Mouse (Mus musculus) ES-Bruce4 (cell line): Measurements from ENCODE around the gene Vmn2r53. TPM values are rescaled to one million over a fixed set of nuclear protein-coding genes. Genes with fewer than 3 reads are reported as not detected.
"Not testable (repeated sequence)": the region's sequence is repeated elsewhere in the genome, so short reads cannot be mapped to it uniquely, and the experiment has no call there.

Experiments used
- H3K27ac ChIP-seq: 2 replicates; pipeline ENCODE4 v1.5.1; 2012; ENCODE audit warnings: low read length, inconsistent platforms; ENCODE audit not compliant: insufficient read depth
- H3K27me3 ChIP-seq: 2 replicates; pipeline ENCODE4 v1.6.1; 2012; ENCODE audit warnings: mild to moderate bottlenecking, low read length, inconsistent platforms; ENCODE audit not compliant: control insufficient read depth, poor library complexity, insufficient read depth, severe bottlenecking
- H3K36me3 ChIP-seq: 2 replicates; pipeline ENCODE4 v1.6.1; 2012; ENCODE audit warnings: inconsistent platforms, mild to moderate bottlenecking, low read length, moderate library complexity; ENCODE audit not compliant: control insufficient read depth, poor library complexity, insufficient read depth, severe bottlenecking
- H3K4me1 ChIP-seq: one replicate; pipeline ENCODE4 v1.8.1; 2011; ENCODE audit warnings: low read length; ENCODE audit not compliant: control insufficient read depth, insufficient read depth
- H3K4me3 ChIP-seq: 2 replicates; pipeline ENCODE4 v1.5.1; 2011; ENCODE audit warnings: low read depth, mild to moderate bottlenecking, low read length
- H3K9ac ChIP-seq: 2 replicates; pipeline ENCODE4 v1.6.1; 2012; ENCODE audit warnings: low read depth, mild to moderate bottlenecking, inconsistent platforms; ENCODE audit not compliant: poor library complexity, severe bottlenecking
- H3K9me3 ChIP-seq: replicated peaks from 2 replicates; pipeline ENCODE4 v1.6.1; 2012; ENCODE audit warnings: mild to moderate bottlenecking, low read length, inconsistent platforms; ENCODE audit not compliant: control insufficient read depth, poor library complexity, insufficient read depth, severe bottlenecking
- CTCF ChIP-seq: IDR thresholded peaks from one replicate; pipeline ENCODE4 v1.8.1; 2011; ENCODE audit warnings: low read depth, low read length
- EP300 ChIP-seq: IDR thresholded peaks from 2 replicates; pipeline ENCODE4 v1.6.1; 2011; ENCODE audit warnings: low read depth, low read length; ENCODE audit not compliant: insufficient read depth
- POLR2A ChIP-seq: IDR thresholded peaks from one replicate; pipeline ENCODE4 v1.8.1; 2011; ENCODE audit warnings: low read length; ENCODE audit not compliant: insufficient read depth
- polyA plus RNA-seq: library from polyadenylated mRNA; stranded (reverse); fragments of >200 nt; gene quantifications from 2 replicates; pipeline ENCODE4 v1.2.4, GENCODE M21; 2011; ENCODE audit warnings: low read depth; ENCODE audit not compliant: missing spikeins, insufficient read depth, insufficient read length

The Vmn2r53 gene
- polyA plus RNA-seq, result 0.03 and 0.05 TPM in 2 replicates

DNA sequence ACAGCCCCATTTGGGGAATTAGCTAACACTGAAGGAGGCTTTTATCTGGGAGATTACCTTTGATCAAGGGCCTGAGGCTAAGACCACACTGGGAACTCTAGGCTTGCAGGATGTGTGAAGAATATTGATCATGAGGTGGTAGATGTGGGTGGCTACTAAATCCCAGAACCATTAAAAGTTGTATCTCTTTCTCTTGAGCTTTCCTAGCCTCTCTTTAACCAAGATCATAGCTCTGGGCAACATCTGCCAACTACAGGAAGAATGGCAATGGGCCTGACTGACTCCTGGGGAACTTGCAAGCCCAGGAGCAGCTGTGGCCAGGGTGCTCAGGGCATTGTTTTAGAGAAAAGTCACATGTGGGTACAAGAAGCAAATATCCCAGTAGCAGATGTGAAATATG, at the start of gene Vmn2r53:
Gene Vmn2r53 (minus strand): TSS at position 101 of the 400 bp plus-strand sequence.
- TF ChIP-seq POLR2A, result no peak
- TF ChIP-seq CTCF, result no peak
- TF ChIP-seq EP300, result no peak
- H3K9me3 ChIP-seq, result no peaks in the 10 kb centered on the region

DNA sequence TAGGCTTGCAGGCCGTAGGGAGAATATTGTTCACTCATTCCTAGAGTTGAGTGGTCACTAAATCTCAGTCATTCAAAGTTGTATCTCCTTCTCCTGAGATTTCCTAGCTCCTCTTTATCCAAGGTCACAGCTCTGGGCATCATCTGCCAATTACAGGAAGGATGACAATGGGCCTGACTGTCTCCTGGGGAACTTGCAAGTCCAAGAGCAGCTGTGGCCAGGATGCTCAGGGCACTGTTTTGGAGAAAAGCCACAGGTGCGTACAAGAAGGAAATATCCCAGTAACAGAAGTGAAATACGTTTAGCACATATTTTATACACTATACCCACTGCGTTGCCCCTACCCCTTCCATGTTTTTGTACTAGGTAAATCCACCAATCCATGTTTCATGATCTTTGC, 31.6 kb upstream of the Vmn2r53 start, which contains the start of gene Vmn2r54:
Gene Vmn2r54 (minus strand): TSS at position 101 of the 400 bp plus-strand sequence.
- not testable (repeated sequence) for H3K36me3 ChIP-seq, H3K4me3 ChIP-seq, H3K27ac ChIP-seq, H3K9ac ChIP-seq, H3K27me3 ChIP-seq, H3K9me3 ChIP-seq, H3K4me1 ChIP-seq

More for the DNA sequence above, at the start of gene Vmn2r53:
- Histone ChIP-seq H3K9ac (no peak within 1 kb of the TSS), H3K27ac (no peak within 1 kb of the TSS), H3K36me3 (no peaks in the 10 kb centered on the region), H3K4me1 (no peaks in the 10 kb centered on the region), H3K27me3 (no peaks in the 10 kb centered on the region), H3K4me3 (no peak within 1 kb of the TSS)

Other genes with a start within 250 kb of the Vmn2r53 start
- gene Vmn1r84, start 239.5 kb downstream of the Vmn2r53 start, polyA plus RNA-seq, result not detected in 2 replicates
- gene Zfp551, start 186.0 kb downstream of the Vmn2r53 start, polyA plus RNA-seq, result 2.4 and 2.5 TPM in 2 replicates
- gene Zfp606, start 130.5 kb downstream of the Vmn2r53 start, polyA plus RNA-seq, result 14.0 and 15.2 TPM in 2 replicates
- gene 2900092C05Rik, start 96.3 kb downstream of the Vmn2r53 start, polyA plus RNA-seq, result not detected in 2 replicates
- not detected in 2 replicates for gene Vmn2r54, start 31.5 kb upstream of the Vmn2r53 start, polyA plus RNA-seq
- gene Vmn2r55, start 76.2 kb upstream of the Vmn2r53 start, polyA plus RNA-seq, result not detected in 2 replicates
- 0.07 TPM in 1 of 2 replicates, not detected in the other for gene Vmn2r56, start 126.2 kb upstream of the Vmn2r53 start, polyA plus RNA-seq
- gene Zscan18, start 194.8 kb upstream of the Vmn2r53 start, polyA plus RNA-seq, result 9.5 and 9.8 TPM in 2 replicates
- gene Zfp329, start 210.1 kb upstream of the Vmn2r53 start, polyA plus RNA-seq, result 11.7 and 12.2 TPM in 2 replicates
- gene Zfp110, start 226.0 kb upstream of the Vmn2r53 start, polyA plus RNA-seq, result 29.0 and 36.1 TPM in 2 replicates